Mouse (Mus musculus): ENCODE results near the gene Peg3. TPM values are rescaled to one million over a fixed set of nuclear protein-coding genes. Genes with fewer than 3 reads are reported as not detected.
"Not testable (repeated sequence)": the region's sequence is repeated elsewhere in the genome, so short reads cannot be mapped to it uniquely, and the experiment has no call there.

The Peg3 gene
- polyA plus RNA-seq (2015; fragmentation: Nextera tagmentation; extraction: Ambion mirVana) = 29.6 and 36.4 TPM in 2 replicates

- DNase-seq = peak; percentile 79
- WGBS (ENCODE audit: insufficient replicate concordance) = 64% methylated on average over 24 of the region's 24 CpGs
- Histone ChIP-seq H3K4me2 (ENCODE audit: low read depth, low read length) (peak within 1 kb of the TSS; percentile 59), H3K27ac (ENCODE audit: low read depth) (peak within 1 kb of the TSS; percentile 87), H3K36me3 (replicated peaks; ENCODE audit: insufficient read depth, low read length) (peaks cover 3% of the 10 kb centered on the region), H3K27me3 (ENCODE audit: insufficient read depth, low read length) (no peaks in the 10 kb centered on the region), H3K4me3 (ENCODE audit: low read depth, low read length) (peak within 1 kb of the TSS; percentile 53), H3K9me3 (ENCODE audit: low read length) (peaks cover 12% of the 10 kb centered on the region; the same call in 1 of the 2 replicates), H3K9ac (replicated peaks) (peak within 1 kb of the TSS; percentile 66), H3K4me1 (ENCODE audit: insufficient read depth) (no peaks in the 10 kb centered on the region)
- ATAC-seq = peak; percentile 29
- 0 out of 2 replicates have a peak, but pooled peaks have one; percentile 14 for TF ChIP-seq CTCF (IDR thresholded peaks at IDR 0.05; ENCODE audit: low read depth)
- TF ChIP-seq EP300 (IDR thresholded peaks at IDR 0.05; ENCODE audit: low read depth) = no peak
These were observed at the start of gene Peg3, which contains the start of gene Usp29 for GRCm38 (mm10) chr7:6730241-6730640. Gene Peg3, minus strand, starts transcription at chr7:6730431. Gene Usp29, plus strand, starts transcription at chr7:6730578.

GRCm38 (mm10) chr7:6779172-6779571 is 48.9 kb upstream of the Peg3 start:
- no peak overlapping the region for H3K27ac ChIP-seq (ENCODE audit: low read depth)
- H3K4me3 ChIP-seq (ENCODE audit: low read depth, low read length) = no peak overlapping the region
- no peaks in the 10 kb centered on the region for H3K9me3 ChIP-seq (ENCODE audit: low read length)
- 59% methylated on average over 5 of the region's 5 CpGs for WGBS (ENCODE audit: insufficient replicate concordance)
- TF ChIP-seq EP300 (IDR thresholded peaks at IDR 0.05; ENCODE audit: low read depth) (no peak), CTCF (IDR thresholded peaks at IDR 0.05; ENCODE audit: low read depth) (no peak)
- H3K4me2 ChIP-seq (ENCODE audit: low read depth, low read length) = no peak overlapping the region
- no peaks in the 10 kb centered on the region for H3K36me3 ChIP-seq (replicated peaks; ENCODE audit: insufficient read depth, low read length)
- DNase-seq = no peak
- no peak for ATAC-seq
- peaks cover 3% of the 10 kb centered on the region; the same call in 1 of the 2 replicates for H3K4me1 ChIP-seq (ENCODE audit: insufficient read depth)
- no peaks in the 10 kb centered on the region for H3K27me3 ChIP-seq (ENCODE audit: insufficient read depth, low read length)
- H3K9ac ChIP-seq (replicated peaks) = no peak overlapping the region

GRCm38 (mm10) chr7:6777689-6778088 is 47.5 kb upstream of the Peg3 start:
- TF ChIP-seq CTCF (IDR thresholded peaks at IDR 0.05; ENCODE audit: low read depth) (no peak), EP300 (IDR thresholded peaks at IDR 0.05; ENCODE audit: low read depth) (no peak)
- H3K4me1 ChIP-seq (ENCODE audit: insufficient read depth) = peaks cover 2% of the 10 kb centered on the region; the same call in 1 of the 2 replicates
- H3K27me3 ChIP-seq (ENCODE audit: insufficient read depth, low read length) = no peaks in the 10 kb centered on the region
- no peaks in the 10 kb centered on the region for H3K9me3 ChIP-seq (ENCODE audit: low read length)
- WGBS (ENCODE audit: insufficient replicate concordance) = 41% methylated on average over 4 of the region's 4 CpGs
- DNase-seq (no peak), ATAC-seq (no peak)
- no peak overlapping the region for H3K27ac ChIP-seq (ENCODE audit: low read depth)
- H3K4me3 ChIP-seq (ENCODE audit: low read depth, low read length) = no peak overlapping the region
- no peak overlapping the region for H3K4me2 ChIP-seq (ENCODE audit: low read depth, low read length)
- H3K9ac ChIP-seq (replicated peaks) = no peak overlapping the region
- no peaks in the 10 kb centered on the region for H3K36me3 ChIP-seq (replicated peaks; ENCODE audit: insufficient read depth, low read length)

- H3K4me3 ChIP-seq (ENCODE audit: low read depth, low read length) = no peak overlapping the region
- no peaks in the 10 kb centered on the region for H3K36me3 ChIP-seq (replicated peaks; ENCODE audit: insufficient read depth, low read length)
- no peaks in the 10 kb centered on the region for H3K9me3 ChIP-seq (ENCODE audit: low read length)
- H3K27ac ChIP-seq (ENCODE audit: low read depth) = no peak overlapping the region
- TF ChIP-seq EP300 (IDR thresholded peaks at IDR 0.05; ENCODE audit: low read depth) = no peak
- TF ChIP-seq CTCF (IDR thresholded peaks at IDR 0.05; ENCODE audit: low read depth) = no peak
- peaks cover 2% of the 10 kb centered on the region; the same call in 1 of the 2 replicates for H3K4me1 ChIP-seq (ENCODE audit: insufficient read depth)
- ATAC-seq (no peak), DNase-seq (no peak)
- no peaks in the 10 kb centered on the region for H3K27me3 ChIP-seq (ENCODE audit: insufficient read depth, low read length)
- no peak overlapping the region for H3K9ac ChIP-seq (replicated peaks)
- 67% methylated on average over 2 of the region's 2 CpGs for WGBS (ENCODE audit: insufficient replicate concordance)
- H3K4me2 ChIP-seq (ENCODE audit: low read depth, low read length) = no peak overlapping the region
These were observed 46.9 kb upstream of the Peg3 start for GRCm38 (mm10) chr7:6777107-6777506.

GRCm38 (mm10) chr7:6776314-6777059 is 46.3 kb upstream of the Peg3 start:
- H3K27ac ChIP-seq (ENCODE audit: low read depth) = no peak overlapping the region

GRCm38 (mm10) chr7:6773865-6774413 is 43.7 kb upstream of the Peg3 start:
- not testable (repeated sequence) for ATAC-seq; H3K27ac ChIP-seq (ENCODE audit: low read depth); H3K4me1 ChIP-seq (ENCODE audit: insufficient read depth); H3K9ac ChIP-seq (replicated peaks); H3K27me3 ChIP-seq (ENCODE audit: insufficient read depth, low read length); H3K9me3 ChIP-seq (ENCODE audit: low read length); H3K4me2 ChIP-seq (ENCODE audit: low read depth, low read length); H3K36me3 ChIP-seq (replicated peaks; ENCODE audit: insufficient read depth, low read length); DNase-seq; H3K4me3 ChIP-seq (ENCODE audit: low read depth, low read length)
- 58% methylated on average over 11 of the region's 11 CpGs for WGBS (ENCODE audit: insufficient replicate concordance)

More at GRCm38 (mm10) chr7:6776314-6777059, 46.3 kb upstream of the Peg3 start:
- H3K4me3 ChIP-seq (ENCODE audit: low read depth, low read length) = no peak overlapping the region
- TF ChIP-seq CTCF (IDR thresholded peaks at IDR 0.05; ENCODE audit: low read depth) (no peak), EP300 (IDR thresholded peaks at IDR 0.05; ENCODE audit: low read depth) (no peak)
- H3K9me3 ChIP-seq (ENCODE audit: low read length) = no peaks in the 10 kb centered on the region
- no peaks in the 10 kb centered on the region for H3K27me3 ChIP-seq (ENCODE audit: insufficient read depth, low read length)
- DNase-seq = no peak
- H3K4me1 ChIP-seq (ENCODE audit: insufficient read depth) = peaks cover 2% of the 10 kb centered on the region; the same call in 1 of the 2 replicates
- H3K9ac ChIP-seq (replicated peaks) = no peak overlapping the region
- H3K36me3 ChIP-seq (replicated peaks; ENCODE audit: insufficient read depth, low read length) = no peaks in the 10 kb centered on the region
- H3K4me2 ChIP-seq (ENCODE audit: low read depth, low read length) = no peak overlapping the region
- ATAC-seq = no peak
- 81% methylated on average over 10 of the region's 10 CpGs for WGBS (ENCODE audit: insufficient replicate concordance)
